Mouse (Mus musculus) thymus, postnatal 14 days (tissue): ENCODE data around the gene Itgb3.

Source experiments
- DNase-seq: peaks from one replicate; pipeline ENCODE4 v3.0.0; 2021

Gene Itgb3

DNA sequence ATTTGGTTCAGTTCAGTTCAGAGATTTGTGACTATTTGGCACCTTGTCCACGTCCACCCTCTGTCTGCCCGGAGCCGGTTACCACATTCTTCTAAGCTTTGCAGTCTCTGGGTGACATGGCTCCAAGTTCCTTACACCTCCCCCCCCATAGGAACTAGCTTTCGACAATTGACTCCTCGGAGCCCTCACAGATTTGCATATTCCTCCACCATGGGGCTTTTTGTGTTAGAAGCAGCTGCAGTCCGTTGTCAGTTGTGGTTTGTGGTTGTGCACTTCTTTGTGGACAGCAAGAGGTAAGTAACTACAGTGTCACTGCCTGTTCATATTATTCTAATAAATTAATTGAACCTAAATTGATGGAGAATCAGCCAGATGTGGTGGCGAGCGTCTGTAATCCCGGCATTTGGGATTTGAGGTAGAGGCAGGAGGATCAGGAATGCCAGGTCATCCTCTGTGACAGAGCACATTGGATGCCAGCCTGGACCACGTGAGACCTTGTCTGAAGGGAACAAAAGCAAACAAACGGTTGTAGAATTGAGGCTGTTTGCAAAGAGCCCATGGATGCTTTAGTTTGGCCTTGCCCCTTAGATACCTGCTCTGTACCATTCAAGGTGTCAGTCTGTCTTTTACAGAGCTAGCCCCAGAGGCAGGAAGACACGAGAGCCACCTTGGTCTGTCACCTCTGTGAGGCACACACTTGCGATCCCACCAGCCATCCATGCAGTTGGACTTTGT is 25.0 kb upstream of the Itgb3 start:
- DNase-seq = no peak

DNA sequence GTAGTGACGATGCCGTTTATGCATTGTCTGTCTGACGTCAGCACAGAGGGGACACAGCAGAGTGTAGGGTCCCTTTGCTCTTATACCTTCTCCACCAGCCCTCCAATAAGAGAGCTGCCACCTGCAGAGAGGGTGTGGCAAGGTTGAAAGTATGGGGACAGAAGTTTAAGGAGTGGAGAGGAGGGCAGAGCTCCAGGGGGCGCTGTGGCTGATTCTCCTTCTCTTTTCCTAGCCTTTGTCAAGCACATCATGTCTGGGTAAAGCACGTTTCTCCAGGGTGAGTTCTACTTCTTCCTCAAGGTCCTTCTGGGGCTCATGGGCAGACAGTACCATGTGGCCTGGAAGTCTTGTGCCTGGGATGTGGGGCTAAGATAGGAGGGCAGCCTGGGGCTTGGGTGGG is 22.3 kb upstream of the Itgb3 start:
- DNase-seq = peak; percentile 8

DNA sequence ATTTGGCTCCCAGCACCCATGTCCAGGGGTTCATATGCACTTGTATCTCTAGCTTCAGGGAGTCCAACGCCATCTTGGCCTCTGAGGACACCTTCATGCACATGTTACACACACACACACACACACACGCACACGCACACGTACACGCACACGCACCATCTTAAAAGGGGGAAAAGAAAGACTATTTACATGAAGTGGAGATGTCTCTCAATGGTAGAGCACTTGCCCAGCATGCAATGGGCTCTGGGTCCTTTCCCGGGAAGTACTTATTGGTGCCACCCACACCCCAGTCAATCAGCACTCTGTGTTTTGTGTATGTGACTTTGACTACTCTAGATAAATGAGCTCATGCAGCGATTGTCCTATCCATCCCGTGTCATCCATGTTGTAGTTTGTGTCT is 19.9 kb upstream of the Itgb3 start:
- DNase-seq = no peak

DNA sequence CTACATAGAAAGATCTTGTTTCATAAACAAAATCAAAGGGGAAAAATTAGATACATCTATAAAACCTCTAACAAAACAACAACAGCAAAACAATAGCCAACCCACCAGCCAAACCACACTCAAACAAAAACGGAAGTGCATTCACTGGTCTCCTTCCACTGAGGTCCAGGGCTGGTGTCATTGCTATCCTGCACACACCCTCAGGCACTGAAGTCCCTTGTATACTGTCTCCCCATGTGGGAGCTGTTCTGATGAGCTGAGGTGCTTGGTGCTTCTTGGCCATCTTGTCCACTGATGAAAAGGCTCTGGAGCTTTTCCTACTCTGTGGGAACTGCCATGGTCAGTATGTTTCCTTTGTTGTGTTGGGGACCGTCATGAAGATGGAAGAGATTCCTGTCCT is 19.3 kb upstream of the Itgb3 start:
- DNase-seq = no peak

DNA sequence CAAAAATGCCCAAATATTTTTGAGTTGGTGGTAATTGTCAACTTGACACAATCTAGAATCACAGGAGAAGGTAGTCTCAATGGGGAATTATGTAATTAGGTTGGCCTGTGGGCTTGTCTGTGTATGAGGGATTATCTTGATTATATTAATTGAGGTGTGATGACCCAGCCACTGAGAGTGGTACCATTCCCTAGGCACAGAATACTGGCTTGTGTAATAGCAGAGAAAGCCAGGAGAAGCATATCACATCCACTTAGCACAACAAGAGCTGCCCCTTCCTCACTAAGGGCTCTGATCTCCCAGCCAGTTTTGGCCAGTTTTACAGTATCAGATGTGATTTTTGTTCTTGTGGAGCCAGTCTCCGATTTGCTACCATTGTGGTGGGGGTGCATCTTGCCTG is 18.2 kb upstream of the Itgb3 start:
- DNase-seq = no peak

DNA sequence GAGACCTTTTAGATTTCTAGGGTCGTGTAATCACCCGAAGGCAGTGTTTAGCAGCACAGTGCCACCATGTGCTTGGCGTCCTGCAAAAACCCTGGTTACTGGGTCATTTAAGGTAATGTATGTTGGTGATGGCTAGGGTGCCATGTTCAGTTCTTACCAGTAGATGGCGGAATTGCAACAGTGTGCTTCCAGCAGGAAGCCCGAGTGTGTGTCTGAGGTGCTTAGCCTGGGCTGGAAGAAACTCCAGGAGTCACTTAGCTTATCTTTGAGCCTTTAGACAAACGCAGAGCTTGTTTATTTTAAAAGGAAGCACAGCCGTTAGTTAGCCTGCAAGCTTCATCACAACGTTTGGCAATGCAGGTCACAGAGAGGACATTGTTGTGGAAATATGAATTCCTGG is 17.7 kb upstream of the Itgb3 start:
- peak; percentile 81 for DNase-seq

DNA sequence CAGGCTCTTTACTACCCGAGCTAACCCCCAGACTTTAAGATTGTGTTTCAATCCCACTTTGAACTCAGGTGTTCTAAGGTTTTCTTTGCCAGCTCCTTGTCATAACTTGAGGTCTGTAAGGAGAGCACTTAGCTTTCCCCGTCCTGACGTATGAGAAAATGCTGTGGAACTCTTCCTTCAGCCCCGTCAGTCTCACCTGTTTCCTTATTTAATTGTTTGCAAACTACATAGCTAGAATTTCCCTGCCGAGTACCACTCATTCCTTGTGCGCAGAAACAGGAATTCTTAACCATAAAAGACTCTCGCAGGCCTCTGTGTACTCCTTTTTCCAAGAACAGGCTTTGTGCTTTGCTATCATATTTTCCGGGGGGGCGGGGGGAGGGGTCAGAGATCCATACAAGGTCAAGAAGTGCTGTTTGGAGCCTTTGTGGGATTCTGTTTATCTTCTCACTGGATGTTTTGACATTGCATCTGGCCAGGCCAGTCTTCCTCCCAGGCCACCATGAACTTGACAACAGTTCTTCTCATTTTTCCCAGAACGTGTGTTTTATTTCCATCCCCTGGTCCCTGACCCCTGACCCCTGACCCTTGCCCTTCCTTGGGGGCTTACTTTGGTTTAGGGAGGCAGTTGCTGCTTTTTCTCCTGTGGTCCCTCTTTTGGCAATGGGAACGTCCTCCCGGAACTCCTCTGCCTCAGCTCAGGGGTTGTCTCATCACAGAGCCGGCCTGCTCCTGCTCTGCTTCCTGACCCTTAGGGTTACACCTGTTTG is 15.5 kb upstream of the Itgb3 start:
- DNase-seq = no peak

DNA sequence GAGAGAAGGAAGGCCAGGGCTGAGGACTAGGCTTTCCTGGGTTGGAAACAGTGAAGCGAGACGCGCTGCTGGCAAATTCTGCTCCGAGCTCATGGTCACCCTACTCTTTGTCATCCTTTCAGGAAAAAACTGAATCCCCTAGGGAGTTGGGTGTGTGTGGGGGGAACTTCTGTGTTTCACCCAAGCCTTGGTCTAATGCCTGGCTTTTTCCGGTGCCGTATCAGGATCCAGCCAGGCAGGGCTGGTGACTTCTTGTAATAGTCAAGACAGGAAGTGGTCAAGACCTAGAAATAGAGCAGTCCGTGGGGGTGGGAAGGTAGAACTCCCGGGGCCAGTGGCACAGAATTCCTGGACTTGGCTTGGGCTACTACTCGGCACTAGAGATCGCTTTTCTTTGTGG is 11.4 kb upstream of the Itgb3 start:
- no peak for DNase-seq

DNA sequence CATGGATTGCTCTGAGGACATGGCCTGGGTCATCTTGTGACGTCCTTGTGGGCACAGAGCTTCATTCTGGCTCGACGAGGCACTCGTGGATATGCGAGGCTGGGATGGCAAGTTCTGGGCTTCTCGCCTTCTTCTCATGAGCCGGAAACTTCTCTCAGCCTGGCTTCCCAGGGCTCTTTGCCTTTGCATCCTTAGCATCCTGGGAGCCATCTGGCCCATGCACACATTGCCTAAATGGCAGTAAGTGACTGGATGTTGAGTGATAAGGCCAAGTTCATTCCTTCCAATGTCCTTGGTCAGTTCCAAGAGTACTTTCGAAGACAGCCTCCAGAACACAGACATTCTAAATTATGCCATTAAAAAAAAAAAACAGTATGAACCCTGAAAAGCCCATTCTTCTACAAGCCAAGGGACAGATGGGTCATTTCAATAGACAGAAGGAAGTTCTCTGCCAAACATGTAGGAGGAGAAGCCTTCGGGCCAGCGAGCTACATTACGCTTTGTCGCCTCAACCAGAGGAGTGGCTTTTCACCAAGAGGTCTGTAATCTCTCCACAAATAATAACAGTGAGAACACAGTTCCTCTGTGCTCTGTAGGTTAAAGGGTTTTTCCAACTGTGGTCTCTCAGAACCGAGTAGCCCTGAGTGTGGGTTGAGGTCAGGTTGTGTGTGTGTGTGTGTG is 8.4 kb upstream of the Itgb3 start:
- DNase-seq = no peak

DNA sequence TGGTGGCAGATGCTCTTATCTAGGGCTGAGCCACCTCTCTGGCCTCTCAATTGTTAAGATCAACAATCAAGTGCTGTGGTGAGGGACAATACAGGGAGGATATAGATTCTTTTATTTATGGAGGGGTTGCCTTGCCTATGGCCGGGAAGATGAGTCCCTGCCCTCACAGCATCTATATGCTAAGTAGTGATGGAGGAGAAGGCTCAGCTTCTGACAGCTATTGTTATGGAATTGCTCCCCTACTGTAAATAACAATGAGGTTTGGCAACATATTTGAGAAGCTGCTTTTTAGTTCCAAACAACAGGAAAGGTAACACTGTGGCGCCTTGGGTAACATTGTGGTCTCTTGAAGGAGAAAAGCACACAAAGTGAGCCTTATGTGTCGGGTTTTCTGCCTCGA is 7.1 kb upstream of the Itgb3 start:
- no peak for DNase-seq

DNA sequence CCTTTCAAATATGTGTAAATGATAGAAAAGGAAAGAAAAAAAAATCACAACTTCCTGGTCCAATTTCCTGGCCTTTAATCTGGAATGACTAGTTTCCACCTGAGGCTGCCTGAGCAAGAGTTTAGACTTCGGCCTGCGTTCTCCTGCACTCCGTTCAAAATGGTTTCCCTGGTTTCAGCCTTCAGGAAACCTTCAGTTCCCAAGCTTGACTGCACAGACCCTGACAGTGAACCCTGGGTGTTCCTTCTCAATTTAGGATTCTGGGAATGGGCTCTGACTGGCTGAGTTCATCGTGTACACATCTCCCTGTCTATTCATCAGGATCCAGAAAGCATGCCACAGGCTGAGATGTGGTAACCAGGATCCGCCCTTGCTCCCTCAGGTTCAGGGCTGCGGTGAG is 3.6 kb upstream of the Itgb3 start:
- no peak for DNase-seq

DNA sequence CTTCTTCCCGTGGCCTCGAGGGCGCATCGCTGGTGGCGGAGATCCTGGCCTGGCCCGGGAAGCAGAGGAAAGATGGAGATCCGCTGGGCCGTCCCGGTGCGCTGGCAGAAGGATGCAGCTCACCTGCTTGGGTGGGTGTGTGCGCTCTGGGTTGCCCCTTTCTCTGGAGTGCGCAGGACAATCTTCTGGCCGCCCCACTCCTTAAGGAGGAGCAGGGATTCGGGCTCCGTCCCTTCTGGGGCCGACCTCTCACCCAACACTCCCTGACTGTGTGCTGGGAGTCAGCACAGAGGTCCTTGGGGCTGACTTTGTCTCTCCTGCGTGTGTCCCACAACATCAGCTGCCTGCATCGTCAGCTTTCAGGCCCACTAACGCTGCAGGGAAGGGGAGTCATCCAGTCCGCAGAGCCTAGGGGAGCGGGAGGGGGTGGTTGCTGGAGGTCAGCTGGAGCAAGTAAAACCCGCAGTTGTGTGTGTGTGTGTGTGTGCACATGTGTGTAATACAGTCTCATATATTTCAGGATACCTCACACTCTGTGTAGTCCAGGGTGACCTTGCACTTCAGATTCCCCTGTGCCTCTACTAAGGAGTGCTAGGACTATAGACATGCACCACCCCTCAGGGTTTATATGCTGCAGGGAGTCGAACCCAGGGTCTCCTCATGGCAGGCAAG is 585 bp downstream of the Itgb3 start:
- no peak for DNase-seq

DNA sequence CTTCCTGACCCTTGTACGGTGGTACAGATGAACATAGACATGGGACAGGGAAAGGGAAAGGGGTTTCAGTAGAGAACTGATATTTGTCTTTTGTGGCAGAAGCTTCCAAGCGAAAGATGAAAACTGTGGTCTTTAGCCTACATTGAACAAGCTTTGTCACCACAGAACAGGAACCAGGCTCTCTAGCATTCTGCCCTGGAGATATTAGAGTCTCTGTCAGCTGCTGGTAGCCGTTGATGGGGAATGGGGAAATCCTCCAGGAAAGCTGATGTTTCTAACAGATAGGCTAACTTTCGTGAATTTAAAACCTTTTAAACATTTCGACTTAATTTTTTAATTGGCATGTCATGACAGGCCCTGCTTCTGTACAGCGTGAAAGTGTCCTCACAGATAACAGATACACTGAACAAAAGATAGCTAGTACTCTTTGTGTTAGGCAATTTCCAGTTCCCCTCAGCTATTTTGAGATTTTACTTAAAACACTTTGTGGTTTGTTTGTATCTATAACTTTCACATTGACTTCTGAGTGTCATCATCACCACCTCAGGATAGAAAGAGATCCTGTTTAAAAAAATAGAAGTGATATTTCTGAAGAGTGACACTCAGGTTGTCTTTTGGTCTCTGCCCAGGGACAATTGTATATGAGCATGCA is 1.4 kb downstream of the Itgb3 start:
- DNase-seq = no peak

DNA sequence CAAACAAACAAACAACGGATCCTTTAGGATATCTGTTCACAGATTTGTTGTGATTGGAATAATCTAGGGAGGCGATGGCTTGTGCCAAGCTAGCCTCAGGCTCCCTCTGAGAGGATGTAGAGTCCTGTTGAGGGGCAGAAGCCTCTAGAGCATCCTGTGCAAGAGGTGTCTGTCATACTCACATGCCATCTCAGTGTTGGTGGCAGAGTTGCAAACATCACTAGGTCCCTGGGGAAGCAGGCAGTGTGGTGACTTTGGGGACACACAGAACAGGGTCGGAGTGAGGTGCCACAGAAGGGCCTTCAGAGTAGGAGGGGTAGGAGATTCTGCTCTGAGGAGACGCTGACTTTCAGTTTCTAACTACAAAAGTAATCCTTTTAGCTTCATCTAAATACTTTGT is 1.9 kb downstream of the Itgb3 start:
- DNase-seq = no peak

DNA sequence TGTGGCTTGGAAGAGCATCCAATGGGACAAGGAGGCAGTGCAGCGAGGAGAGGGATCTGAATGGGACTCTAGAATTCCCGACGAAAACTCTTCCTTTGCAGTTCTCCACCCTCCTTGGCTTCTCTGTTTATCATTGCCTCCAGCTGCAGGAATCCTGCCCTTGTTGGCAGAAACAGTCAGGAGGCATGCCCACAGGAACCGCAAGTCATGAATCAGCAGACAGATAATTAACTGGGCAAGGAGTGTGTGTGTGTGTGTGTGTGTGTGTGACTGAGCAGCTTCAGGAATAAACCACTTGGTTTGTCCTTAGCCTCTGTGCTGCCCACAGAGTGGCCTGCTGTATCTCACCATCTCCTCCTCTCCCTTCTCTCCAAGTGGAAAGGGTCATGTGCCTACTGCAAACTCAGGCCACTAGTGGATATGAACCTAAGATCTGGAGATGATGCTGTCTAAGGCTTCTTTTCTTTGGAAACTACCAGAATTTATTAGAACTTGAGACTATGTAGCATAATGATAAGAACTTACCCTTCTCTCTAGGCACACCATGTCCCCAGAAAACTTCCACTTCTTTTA is 3.9 kb downstream of the Itgb3 start:
- DNase-seq = no peak

DNA sequence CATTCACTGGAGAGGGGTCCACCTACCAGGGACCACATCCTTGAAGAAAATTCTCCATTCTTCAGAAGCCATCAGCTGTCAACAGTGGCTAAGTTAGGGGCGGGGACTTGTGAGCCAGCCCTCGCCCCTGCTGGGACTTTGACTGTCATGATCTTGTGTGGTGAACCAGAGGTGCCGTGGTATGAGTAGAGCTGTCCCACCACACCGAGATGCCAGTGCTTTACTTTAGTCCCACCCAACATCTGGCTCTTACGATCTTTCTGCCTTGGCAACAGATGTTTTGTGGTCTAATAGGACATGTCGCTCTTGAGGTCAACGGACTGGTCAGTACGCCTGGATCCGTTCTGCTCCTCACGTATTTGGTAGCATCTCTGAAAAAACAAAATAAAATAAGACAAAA is 5.8 kb downstream of the Itgb3 start:
- DNase-seq = no peak

DNA sequence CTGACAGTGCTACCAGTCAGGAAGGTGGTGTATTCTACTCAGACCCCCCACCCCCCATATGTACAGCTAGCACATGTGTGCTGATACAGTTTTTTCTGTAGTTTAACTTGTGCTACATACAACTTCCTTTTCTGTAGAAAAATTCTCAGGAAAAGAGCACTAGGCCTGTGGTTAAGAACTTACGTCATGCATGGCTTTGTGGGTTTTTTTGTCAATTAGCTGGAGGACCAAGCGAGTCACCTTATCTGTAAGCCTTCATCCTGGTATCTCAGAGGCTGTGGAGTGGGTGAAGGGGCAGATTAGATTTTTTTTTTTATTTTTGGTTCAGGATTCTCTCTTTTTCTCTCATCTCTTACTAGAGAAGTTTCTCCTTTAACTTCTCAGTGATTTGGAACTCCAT is 6.3 kb downstream of the Itgb3 start:
- no peak for DNase-seq

DNA sequence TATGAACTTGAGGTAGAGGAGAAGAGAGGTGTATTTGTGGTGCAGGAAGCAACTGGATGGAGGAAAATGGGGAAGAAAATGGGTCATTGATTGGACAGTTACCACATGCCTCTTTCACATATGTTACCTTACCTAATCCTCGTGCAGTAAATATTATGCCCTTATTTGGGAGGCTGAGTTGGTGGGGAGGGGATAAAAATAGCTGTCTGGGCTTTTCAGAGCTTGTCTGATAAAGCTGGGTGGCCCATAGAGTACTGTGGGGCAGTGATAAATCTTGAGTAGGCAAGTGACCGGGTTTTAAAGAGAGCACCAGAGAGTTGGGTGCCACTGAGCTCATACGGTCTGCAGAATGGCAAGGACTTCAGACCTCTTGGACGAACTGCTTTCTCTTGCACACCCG is 8.4 kb downstream of the Itgb3 start:
- no peak for DNase-seq

DNA sequence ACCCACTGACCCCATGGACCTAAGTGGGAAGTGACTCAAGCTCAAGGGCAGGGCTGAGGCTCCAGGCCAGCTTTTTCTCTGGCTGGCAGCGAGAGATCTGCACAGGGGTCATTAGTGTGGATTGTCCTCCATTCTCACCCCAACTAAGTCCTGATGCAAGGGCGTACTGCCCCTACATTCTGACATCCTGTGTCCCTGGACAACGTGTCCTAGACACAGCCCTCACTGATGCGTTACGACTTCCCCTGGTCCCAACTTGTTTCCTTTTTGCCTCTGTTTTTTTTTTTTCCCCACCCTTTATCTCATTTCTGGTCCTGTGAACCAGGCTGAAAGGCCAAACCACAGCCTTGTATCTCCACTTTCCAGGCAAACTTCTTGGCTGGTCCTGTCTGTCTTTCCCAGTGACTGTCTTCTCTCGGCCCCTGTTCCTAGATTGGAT is 10.9 kb downstream of the Itgb3 start:
- DNase-seq = no peak

DNA sequence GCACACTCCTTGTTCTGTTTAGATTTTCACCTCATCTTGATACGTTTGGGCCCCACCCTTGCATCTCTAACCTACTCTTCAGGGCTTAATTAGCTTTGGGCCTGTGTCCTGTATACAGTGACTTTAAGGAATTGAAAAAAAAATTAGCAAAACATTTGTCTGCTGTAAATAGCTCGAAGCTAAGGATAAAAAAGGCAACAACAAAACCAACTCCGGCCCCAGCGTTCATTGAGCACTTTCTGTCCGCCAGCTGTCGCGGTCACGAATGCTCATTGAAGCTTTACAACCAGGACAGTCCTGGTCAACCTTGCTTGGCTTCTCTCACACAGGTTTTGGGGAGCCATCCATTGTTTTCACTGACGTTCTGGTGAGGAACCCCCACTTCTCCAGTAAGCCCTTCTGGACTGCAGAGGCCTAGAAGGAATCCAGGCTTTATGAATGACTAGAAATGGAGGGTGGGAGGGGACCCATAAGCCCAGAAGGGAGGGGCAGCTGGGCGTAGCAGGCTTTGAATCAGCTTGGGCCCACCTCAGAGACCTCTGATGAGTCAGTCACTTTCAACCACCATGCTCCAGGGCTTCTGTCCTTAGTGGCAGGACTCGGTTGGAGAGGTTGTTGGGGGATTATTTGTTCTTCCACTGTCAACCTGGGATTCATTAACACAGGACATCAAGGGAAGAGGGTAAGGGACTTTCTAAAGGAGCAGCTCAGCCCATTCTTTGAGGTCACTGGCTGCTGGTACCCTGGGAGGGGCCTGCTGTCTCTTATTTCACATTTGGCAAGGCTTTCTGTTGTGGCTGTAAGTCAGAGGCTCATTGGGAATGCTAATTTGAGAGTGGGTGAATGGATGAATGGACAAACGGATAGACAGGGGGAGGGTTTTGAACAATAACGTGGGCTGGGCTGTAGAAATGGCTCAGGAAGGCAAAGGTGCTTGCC is 11.6 kb downstream of the Itgb3 start:
- DNase-seq = no peak
